Mouse (Mus musculus) embryonic facial prominence, embryonic 14.5 days (tissue): ENCODE measurements around the gene Zbtb25. TPM values are rescaled to one million over a fixed set of nuclear protein-coding genes. Genes with fewer than 3 reads are reported as not detected.

Experiments used
- ATAC-seq: fragments of 200-750 bp; cut with Nextera tagmentation; 2 replicates; pipeline ENCODE4 v1.8.0; 2017; ENCODE audit warnings: low read depth, moderate number of reproducible peaks, moderate TSS enrichment
- DNase-seq: peaks from one replicate; pipeline ENCODE4 v3.0.0-alpha.2; 2015; ENCODE audit warnings: low spot score
- H3K27ac ChIP-seq: fragments of 300-500 bp; sonication (generic); replicated peaks from 2 replicates; pipeline ENCODE4 v1.5.1; 2014; ENCODE audit warnings: low read depth, mild to moderate bottlenecking, low read length, moderate library complexity
- H3K27me3 ChIP-seq: fragments of 300-500 bp; sonication (generic); replicated peaks from 2 replicates; pipeline ENCODE4 v1.6.1; 2014; ENCODE audit warnings: low read length; ENCODE audit not compliant: control insufficient read depth, insufficient read depth
- H3K36me3 ChIP-seq: fragments of 300-500 bp; sonication (generic); 2 replicates; pipeline ENCODE4 v1.6.1; 2014; ENCODE audit warnings: low read length, mixed read lengths; ENCODE audit not compliant: control insufficient read depth, insufficient read depth
- H3K4me1 ChIP-seq: fragments of 300-500 bp; sonication (generic); 2 replicates; pipeline ENCODE4 v1.6.1; 2014; ENCODE audit warnings: antibody characterized with exemption, low read length; ENCODE audit not compliant: control insufficient read depth, insufficient read depth
- H3K4me2 ChIP-seq: fragments of 300-500 bp; sonication (generic); 2 replicates; pipeline ENCODE4 v1.6.1; 2014; ENCODE audit warnings: low read depth, mild to moderate bottlenecking, low read length, moderate library complexity, mixed read lengths
- H3K4me3 ChIP-seq: fragments of 300-500 bp; sonication (generic); 2 replicates; pipeline ENCODE4 v1.5.1; 2014; ENCODE audit warnings: low read depth, mild to moderate bottlenecking, low read length
- H3K9ac ChIP-seq: fragments of 300-500 bp; sonication (generic); 2 replicates; pipeline ENCODE4 v1.6.1; 2014; ENCODE audit warnings: low read depth, mild to moderate bottlenecking, low read length, moderate library complexity, mixed read lengths
- H3K9me3 ChIP-seq: fragments of 300-500 bp; sonication (generic); 2 replicates; pipeline ENCODE4 v1.6.1; 2016; ENCODE audit warnings: low read length; ENCODE audit not compliant: control insufficient read depth
- WGBS: fragments of 180-500 bp; shearing (Covaris S2); extraction: QIAGEN DNeasy Blood & Tissue Kit; methylation state at CpG from one replicate; pipeline ENCODE4 v1.1.7; 2014; 5-methylcytosine and 5-hydroxymethylcytosine counted together
- polyA plus RNA-seq: library from polyadenylated mRNA; unstranded; fragments of >200 nt; fragmentation: Nextera tagmentation; extraction: Ambion mirVana; gene quantifications from 2 replicates; pipeline ENCODE4 v1.2.1, GENCODE M21; 2014

Zbtb25 gene
- polyA plus RNA-seq: 21.2 and 21.4 TPM in 2 replicates

- H3K36me3 ChIP-seq: no peaks in the 10 kb centered on the region
- H3K9me3 ChIP-seq: no peaks in the 10 kb centered on the region
- peaks cover 39% of the 10 kb centered on the region for H3K4me1 ChIP-seq
- ATAC-seq (peak; percentile 80), DNase-seq (peak; percentile 94)
- peak within 1 kb of the TSS; percentile 99 for H3K4me3 ChIP-seq
- 0% methylated on average over 31 of the region's 96 CpGs for WGBS
- peak within 1 kb of the TSS; percentile 100 for H3K27ac ChIP-seq
- no peaks in the 10 kb centered on the region for H3K27me3 ChIP-seq
- peak within 1 kb of the TSS; percentile 82 for H3K4me2 ChIP-seq
- H3K9ac ChIP-seq: peak within 1 kb of the TSS; percentile 99
These were observed at the start of gene Zbtb25 for GRCm38 (mm10) chr12:76369206-76369977. Gene Zbtb25 (minus strand): TSS chr12:76369602.

- no peaks in the 10 kb centered on the region for H3K4me1 ChIP-seq
- WGBS: 97% methylated on average over 5 of the region's 5 CpGs
- H3K4me2 ChIP-seq: no peak overlapping the region
- H3K9me3 ChIP-seq: peaks cover 6% of the 10 kb centered on the region; the same call in 1 of the 2 replicates
- H3K36me3 ChIP-seq: no peaks in the 10 kb centered on the region
- no peak overlapping the region for H3K9ac ChIP-seq
- no peak overlapping the region for H3K27ac ChIP-seq
- DNase-seq: no peak
- H3K4me3 ChIP-seq: no peak overlapping the region
- no peaks in the 10 kb centered on the region for H3K27me3 ChIP-seq
- ATAC-seq: no peak
These were observed 48.9 kb upstream of the Zbtb25 start for GRCm38 (mm10) chr12:76418346-76418745.

GRCm38 (mm10) chr12:76417433-76417854 lies 48.0 kb upstream of the Zbtb25 start, which contains the start of gene Ppp1r36:
Gene Ppp1r36 (plus strand): TSS chr12:76417538.
- Histone ChIP-seq H3K27ac (no peak within 1 kb of the TSS), H3K9me3 (peaks cover 6% of the 10 kb centered on the region; the same call in 1 of the 2 replicates), H3K4me2 (peak within 1 kb of the TSS; percentile 79), H3K36me3 (no peaks in the 10 kb centered on the region), H3K27me3 (no peaks in the 10 kb centered on the region), H3K4me3 (peak within 1 kb of the TSS; percentile 48), H3K9ac (peak within 1 kb of the TSS; percentile 57), H3K4me1 (no peaks in the 10 kb centered on the region)
- under 1% methylated on average over 23 of the region's 37 CpGs for WGBS
- peak; percentile 65 for ATAC-seq
- no peak for DNase-seq

GRCm38 (mm10) chr12:76415383-76416010 lies 46.1 kb upstream of the Zbtb25 start:
- 75% methylated on average over 11 of the region's 12 CpGs for WGBS

GRCm38 (mm10) chr12:76409166-76409565 lies 39.8 kb upstream of the Zbtb25 start:
- no peak for ATAC-seq
- no peaks in the 10 kb centered on the region for H3K36me3 ChIP-seq
- WGBS: 21% methylated on average over 4 of the region's 4 CpGs
- no peak overlapping the region for H3K4me3 ChIP-seq
- H3K27ac ChIP-seq: no peak overlapping the region
- no peak for DNase-seq
- peaks cover 15% of the 10 kb centered on the region for H3K4me1 ChIP-seq
- H3K27me3 ChIP-seq: peaks cover 35% of the 10 kb centered on the region
- H3K9ac ChIP-seq: no peak overlapping the region
- no peaks in the 10 kb centered on the region for H3K9me3 ChIP-seq
- no peak overlapping the region for H3K4me2 ChIP-seq

More at GRCm38 (mm10) chr12:76415383-76416010, 46.1 kb upstream of the Zbtb25 start:
- no peak overlapping the region for H3K4me3 ChIP-seq
- DNase-seq (no peak), ATAC-seq (no peak)
- no peak overlapping the region for H3K27ac ChIP-seq
- no peaks in the 10 kb centered on the region for H3K27me3 ChIP-seq
- no peaks in the 10 kb centered on the region for H3K36me3 ChIP-seq
- H3K9ac ChIP-seq: no peak overlapping the region
- H3K9me3 ChIP-seq: peaks cover 6% of the 10 kb centered on the region; the same call in 1 of the 2 replicates
- no peak overlapping the region for H3K4me2 ChIP-seq
- H3K4me1 ChIP-seq: no peaks in the 10 kb centered on the region

GRCm38 (mm10) chr12:76407184-76407583 lies 37.8 kb upstream of the Zbtb25 start:
- H3K36me3 ChIP-seq: no peaks in the 10 kb centered on the region
- 31% methylated on average over 1 of the region's 1 CpGs for WGBS
- no peaks in the 10 kb centered on the region for H3K9me3 ChIP-seq
- H3K4me1 ChIP-seq: peaks cover 20% of the 10 kb centered on the region
- H3K4me3 ChIP-seq: no peak overlapping the region
- H3K27me3 ChIP-seq: peaks cover 43% of the 10 kb centered on the region
- peak; percentile 33 for DNase-seq
- no peak overlapping the region for H3K4me2 ChIP-seq
- no peak for ATAC-seq
- no peak overlapping the region for H3K27ac ChIP-seq
- H3K9ac ChIP-seq: no peak overlapping the region

- no peak for ATAC-seq
- 4% methylated on average over 23 of the region's 23 CpGs for WGBS
- Histone ChIP-seq H3K27ac (no peak overlapping the region), H3K36me3 (no peaks in the 10 kb centered on the region), H3K4me2 (peak overlapping the region; percentile 77), H3K9ac (no peak overlapping the region), H3K27me3 (peaks cover 44% of the 10 kb centered on the region), H3K4me1 (peaks cover 20% of the 10 kb centered on the region), H3K4me3 (peak overlapping the region; percentile 57), H3K9me3 (no peaks in the 10 kb centered on the region)
- no peak for DNase-seq
These were observed 36.6 kb upstream of the Zbtb25 start for GRCm38 (mm10) chr12:76405971-76406370.

GRCm38 (mm10) chr12:76405183-76405970 lies 36.0 kb upstream of the Zbtb25 start:
- ATAC-seq (no peak), DNase-seq (peak; percentile 26)
- 3% methylated on average over 56 of the region's 64 CpGs for WGBS
- Histone ChIP-seq H3K27ac (no peak overlapping the region), H3K36me3 (no peaks in the 10 kb centered on the region), H3K4me2 (peak overlapping the region; percentile 77), H3K4me3 (peak overlapping the region; percentile 57), H3K9me3 (no peaks in the 10 kb centered on the region), H3K4me1 (peaks cover 20% of the 10 kb centered on the region), H3K9ac (no peak overlapping the region), H3K27me3 (peaks cover 44% of the 10 kb centered on the region)
